Mouse (Mus musculus): Measurements from ENCODE around the gene Gdf1.
A peak's percentile ranks its signal among the peaks of the same experiment; 100 is the strongest.

Gene Gdf1

DNA sequence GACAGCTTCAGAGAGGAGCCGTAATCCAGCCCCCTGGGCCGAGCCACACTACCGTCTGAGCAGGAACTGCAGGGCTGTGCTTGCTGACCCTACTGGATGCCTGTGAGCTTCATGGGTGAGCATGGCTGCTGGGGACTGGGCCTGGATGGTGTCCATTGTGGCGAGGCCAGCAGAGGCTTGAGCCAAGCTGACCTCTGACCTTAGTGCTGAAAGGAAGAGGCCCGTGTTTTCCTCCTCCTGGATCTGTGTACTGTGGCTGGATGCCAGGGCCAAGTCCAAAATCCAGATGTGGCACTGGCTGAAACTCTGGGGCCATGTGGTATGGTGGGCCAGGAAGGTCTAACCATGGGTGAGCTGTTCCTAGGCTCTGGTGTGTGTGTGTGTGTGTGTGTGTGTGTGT, 34.4 kb downstream of the Gdf1 start:
- no peak for DNase-seq (ENCODE audit: low read depth, low spot score)

DNA sequence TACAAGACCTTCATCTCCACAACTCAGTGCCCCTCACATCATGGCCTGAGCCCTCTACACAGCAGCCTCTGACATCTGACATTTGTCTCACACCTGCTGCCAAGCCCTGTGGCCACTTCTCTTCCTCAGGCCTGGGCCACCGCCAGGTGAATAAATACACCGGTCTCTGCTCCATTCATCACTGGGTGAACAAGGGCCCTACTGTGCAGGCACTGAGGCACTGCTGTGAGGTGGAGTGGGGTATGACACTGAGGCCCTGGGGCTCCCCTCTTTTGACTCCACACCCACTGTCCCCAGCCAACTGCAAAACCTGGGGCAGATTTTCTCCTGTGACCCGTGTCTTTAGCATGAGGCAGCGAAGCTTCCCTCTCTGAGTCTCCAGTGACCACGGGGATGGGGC, 37.0 kb downstream of the Gdf1 start:
- DNase-seq (ENCODE audit: low read depth, low spot score), result no peak

DNA sequence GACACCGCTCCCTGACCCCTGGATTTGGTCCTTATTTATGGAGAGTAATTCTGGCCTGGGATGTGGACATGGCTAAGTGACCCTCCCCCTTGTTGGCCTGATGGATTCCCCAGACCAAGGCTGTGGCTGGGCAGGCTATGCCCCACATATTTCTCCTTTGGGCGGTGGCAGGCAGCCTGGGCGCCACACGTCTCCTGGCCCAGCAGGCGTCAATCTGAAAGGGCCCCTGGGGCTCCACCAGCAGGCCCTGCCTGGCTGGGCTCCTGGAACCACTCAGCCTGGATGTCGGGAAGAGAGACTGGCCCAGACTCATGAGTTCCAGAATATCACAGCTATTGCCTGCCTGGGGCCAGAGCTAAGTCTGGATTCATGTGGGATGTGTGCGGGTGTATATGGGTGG, 40.9 kb downstream of the Gdf1 start:
- no peak for DNase-seq (ENCODE audit: low read depth, low spot score)

DNA sequence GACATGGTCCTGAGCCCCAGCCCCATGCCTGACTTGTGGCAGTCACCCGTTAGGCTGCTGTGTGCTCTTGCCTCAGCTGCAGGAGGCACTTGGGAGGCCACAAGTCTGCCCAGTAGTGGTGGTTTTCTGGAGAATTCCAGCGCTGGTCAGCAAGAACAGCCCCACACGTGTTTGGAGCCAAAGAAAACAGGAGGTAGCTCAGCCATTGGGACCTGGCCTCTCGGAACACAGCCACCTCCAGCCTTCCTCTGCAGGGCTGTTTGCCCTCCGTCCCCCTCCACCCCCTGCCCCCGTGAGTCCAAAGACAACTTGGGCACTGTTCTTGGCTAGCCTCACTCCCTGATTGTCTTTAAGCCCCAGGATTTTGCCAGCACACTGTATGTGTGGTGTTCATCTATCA, 42.3 kb downstream of the Gdf1 start:
- DNase-seq (ENCODE audit: low read depth, low spot score), result no peak

DNA sequence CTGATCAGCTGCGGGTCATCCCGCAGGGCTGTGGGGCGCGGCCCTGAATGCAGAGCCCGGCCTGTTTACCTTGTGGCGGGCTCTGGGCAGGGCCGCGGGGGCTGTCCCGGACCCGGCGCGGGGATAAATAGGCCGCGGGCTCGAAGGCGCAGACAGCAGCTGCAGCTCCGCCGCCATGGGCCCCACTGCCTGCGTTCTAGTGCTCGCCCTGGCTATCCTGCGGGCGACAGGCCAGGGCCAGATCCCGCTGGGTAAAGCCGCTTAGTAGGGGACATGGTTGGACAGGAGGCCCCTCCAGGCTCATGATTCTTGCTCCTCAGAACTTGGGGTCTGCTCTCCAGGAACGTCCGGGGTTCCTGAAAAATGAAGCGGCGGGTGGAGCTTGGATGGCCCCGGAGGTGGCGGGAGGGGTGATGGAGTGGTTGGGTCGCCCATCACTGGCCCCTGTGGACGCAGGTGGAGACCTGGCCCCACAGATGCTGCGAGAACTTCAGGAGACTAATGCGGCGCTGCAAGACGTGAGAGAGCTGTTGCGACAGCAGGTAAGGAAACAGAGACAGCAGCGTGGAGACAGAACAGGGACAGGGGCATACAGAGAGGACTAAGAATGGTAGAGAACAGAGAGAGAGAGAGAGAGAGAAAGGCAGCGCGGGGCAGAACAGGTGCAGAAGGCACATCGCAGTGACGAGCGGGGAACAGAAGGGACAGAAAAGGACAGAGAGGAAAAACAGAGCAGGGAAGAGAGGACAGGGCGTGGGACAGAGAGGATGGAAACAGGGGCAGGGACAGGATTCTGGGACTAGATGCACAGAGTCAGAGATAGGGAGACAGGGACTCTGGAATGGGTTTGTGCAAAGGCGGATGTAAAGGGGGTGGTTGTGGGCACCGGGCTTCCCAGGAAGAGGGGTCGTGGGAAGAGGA, 44.0 kb downstream of the Gdf1 start, which contains the start of gene Comp:
TSS of gene Comp (plus strand) at position 162 of the 921 bp plus-strand sequence.
- DNase-seq (ENCODE audit: low read depth, low spot score), result no peak

DNA sequence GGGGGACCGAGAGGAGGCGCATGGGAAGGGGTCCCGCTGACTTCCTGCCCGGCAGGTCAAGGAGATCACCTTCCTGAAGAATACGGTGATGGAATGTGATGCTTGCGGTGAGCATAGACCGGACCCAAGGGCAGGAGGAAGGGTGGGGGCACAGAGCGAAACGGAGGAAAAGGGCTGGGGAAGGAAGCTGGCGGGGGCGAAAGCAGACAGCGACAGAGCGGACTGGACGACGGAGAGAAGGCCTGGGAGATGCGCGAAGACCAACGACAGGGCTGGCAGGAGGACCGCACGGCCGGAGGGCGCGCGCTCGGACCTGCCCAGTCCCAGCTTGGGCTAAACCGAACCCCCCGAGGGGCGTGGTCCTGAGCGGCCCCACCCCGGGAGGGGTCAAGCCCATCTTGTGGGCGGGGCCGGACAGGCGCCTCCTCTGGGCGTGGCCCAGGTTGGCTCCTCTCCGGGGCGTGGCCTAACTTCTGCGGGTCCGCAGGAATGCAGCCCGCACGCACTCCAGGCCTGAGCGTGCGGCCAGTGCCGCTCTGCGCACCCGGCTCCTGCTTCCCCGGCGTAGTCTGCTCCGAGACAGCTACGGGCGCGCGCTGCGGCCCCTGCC, 44.8 kb downstream of the Gdf1 start:
- peak; percentile 84 for DNase-seq (ENCODE audit: low read depth, low spot score)

DNA sequence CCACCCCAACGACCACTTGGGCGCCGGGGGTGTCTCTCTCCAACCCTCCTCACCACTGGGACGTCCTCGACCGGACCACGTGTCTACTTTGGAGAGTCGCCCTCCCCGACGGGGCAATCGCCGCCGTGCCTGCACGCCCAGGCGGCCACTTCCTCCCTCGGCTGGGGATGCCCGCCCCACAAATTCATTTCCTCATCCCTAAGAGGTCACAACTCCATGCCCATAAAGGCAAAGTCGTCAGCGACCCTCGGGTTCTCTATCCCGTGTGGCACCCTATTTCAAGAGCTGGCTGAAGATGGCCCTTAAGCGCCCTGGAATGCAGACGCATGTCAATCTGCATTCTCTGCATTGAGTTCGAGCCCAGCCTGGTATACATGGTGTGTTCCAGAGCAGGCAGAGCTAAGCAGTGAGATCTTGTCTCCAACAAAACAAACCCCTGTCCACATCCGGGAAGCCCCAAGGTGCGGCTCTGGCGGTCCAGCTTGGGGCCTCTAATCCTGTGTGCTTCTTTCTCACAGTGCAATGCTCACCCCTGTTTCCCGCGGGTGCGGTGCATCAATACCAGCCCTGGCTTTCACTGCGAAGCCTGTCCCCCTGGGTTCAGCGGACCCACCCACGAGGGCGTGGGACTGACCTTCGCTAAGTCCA, 45.7 kb downstream of the Gdf1 start:
- no peak for DNase-seq (ENCODE audit: low read depth, low spot score)

DNA sequence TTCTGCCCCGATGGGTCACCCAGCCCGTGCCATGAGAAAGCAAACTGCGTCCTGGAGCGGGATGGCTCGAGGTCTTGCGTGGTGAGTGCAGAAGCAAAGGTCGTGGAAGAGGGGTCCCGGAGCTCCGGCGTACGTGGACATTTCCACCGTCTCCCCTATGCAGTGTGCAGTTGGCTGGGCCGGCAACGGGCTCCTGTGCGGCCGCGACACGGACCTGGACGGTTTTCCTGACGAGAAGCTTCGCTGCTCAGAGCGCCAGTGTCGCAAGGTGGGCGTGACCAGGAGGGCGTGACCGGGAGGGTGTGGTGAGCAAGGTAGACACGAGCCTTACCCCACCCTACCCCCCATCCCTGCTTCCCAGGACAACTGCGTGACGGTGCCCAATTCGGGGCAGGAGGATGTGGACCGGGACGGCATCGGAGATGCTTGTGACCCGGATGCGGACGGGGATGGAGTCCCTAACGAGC, 46.7 kb downstream of the Gdf1 start:
- DNase-seq (ENCODE audit: low read depth, low spot score), result no peak

DNA sequence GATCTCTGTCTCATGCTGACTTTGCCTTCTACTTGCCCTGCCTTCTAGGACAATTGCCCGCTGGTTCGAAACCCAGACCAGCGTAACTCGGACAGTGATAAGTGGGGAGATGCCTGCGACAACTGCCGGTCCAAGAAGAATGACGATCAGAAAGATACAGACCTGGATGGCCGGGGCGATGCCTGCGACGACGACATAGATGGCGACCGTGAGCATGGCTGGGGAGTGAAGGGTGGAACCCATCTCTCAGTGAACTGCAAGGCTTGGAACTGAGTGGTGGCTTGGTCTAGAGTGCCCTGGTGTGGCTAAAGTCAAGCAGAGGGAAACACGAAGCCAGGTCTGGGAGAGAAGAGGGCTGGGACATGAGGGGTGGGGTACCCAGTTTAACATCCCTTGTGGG, 47.4 kb downstream of the Gdf1 start:
- DNase-seq (ENCODE audit: low read depth, low spot score), result no peak

DNA sequence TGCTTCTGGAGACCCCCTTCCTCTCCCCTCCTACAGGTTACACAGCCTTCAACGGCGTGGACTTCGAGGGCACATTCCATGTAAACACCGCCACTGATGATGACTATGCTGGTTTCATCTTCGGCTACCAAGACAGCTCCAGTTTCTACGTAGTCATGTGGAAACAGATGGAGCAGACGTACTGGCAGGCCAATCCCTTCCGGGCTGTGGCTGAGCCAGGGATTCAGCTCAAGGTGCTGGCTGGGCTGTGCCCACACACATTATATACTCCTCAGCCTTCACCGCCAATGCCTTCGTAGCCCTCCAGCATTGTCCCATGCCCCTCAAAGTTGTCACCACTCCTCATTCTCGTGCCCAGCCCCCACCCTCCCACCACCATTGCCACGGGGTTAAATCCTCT, 50.5 kb downstream of the Gdf1 start:
- DNase-seq (ENCODE audit: low read depth, low spot score), result peak; percentile 83

Measured in brain, adult 2 months (tissue).